Mouse (Mus musculus) heart, postnatal 0 days (tissue): ENCODE data around the gene Dnajb11.

ENCODE experiments used
- CTCF ChIP-seq: IDR thresholded peaks from 2 replicates; pipeline ENCODE4 v1.5.1; 2016; ENCODE audit warnings: antibody characterized with exemption, control low read depth, low read depth
- EP300 ChIP-seq: IDR thresholded peaks from 2 replicates; pipeline ENCODE4 v1.6.1; 2016; ENCODE audit warnings: antibody characterized with exemption, low read depth

DNA sequence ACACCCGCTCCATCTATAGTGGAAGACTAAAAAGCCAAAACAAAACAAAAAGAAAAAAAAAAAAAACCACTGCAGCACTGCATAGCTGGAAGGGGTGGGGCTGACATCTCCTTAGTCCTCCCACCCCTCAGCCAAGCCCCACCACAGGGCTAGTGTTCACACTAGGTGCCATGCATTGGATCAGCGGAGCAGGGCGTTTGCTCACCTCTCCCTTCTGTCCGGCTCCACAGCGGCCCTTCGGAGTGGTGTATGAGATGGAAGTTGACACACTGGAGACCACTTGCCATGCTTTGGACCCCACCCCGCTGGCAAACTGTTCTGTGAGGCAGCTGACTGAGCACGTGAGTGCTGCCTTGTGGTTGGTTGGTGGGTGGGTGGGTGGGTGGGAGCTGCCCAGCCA lies 36.5 kb downstream of the Dnajb11 start:
- TF ChIP-seq CTCF = no peak
- TF ChIP-seq EP300 = no peak
